Mouse (Mus musculus): Measurements from ENCODE around the gene Ccdc86. TPM values are rescaled to one million over a fixed set of nuclear protein-coding genes. Genes with fewer than 3 reads are reported as not detected.

The Ccdc86 gene
- total and polyA plus RNA-seq, 3 experiments: 10.1 to 45.7 (median 21.2) TPM

DNA sequence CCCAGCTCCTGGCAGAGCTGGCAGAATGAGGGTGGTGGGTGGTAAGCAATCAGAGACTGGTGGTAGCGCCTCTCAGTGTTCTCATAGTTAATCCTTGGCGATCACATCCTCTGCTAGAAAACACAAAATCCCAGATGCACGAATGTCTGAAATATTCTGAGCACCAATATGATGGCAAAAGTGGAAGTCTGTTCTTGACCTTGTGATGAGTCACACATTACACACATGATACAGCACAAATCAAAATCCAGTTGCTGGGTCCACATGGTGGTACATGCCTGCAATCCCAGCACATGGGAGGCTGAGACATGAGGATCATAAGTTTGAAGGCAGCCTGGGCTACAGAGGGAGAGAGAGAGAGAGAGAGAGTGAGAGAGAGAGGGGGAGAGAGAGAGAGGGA lies 28.0 kb downstream of the Ccdc86 start:
- Histone ChIP-seq H3K9me3 (replicated peaks) (no peaks in the 10 kb centered on the region), H3K27me3 (ENCODE audit: insufficient read depth, low read length) (peaks cover 40% of the 10 kb centered on the region), H3K4me1 (ENCODE audit: insufficient read depth, low read depth, low read length) (peaks cover 5% of the 10 kb centered on the region; the same call in 1 of the 2 replicates), H3K4me3 (ENCODE audit: low read depth, low read length) (no peak overlapping the region), H3K36me3 (replicated peaks) (no peaks in the 10 kb centered on the region)
- TF ChIP-seq POLR2AphosphoS5 (IDR thresholded peaks at IDR 0.05; ENCODE audit: insufficient replicate concordance, low read depth, low read length) (no peak), CTCF (IDR thresholded peaks at IDR 0.05; ENCODE audit: low read depth, low read length) (no peak), GATA1 (IDR thresholded peaks at IDR 0.05; ENCODE audit: borderline replicate concordance, low read length) (no peak), GATA2 (IDR thresholded peaks at IDR 0.05; ENCODE audit: borderline replicate concordance, low read depth, low read length) (no peak), TAL1 (conservative IDR thresholded peaks at IDR 0.05; ENCODE audit: low read depth, low read length) (no peak)
- DNase-seq (ENCODE audit: low spot score) (no peak), ATAC-seq (ENCODE audit: extremely low read depth, insufficient number of reproducible peaks, low FRiP score, poor library complexity, severe bottlenecking) (no peak)

DNA sequence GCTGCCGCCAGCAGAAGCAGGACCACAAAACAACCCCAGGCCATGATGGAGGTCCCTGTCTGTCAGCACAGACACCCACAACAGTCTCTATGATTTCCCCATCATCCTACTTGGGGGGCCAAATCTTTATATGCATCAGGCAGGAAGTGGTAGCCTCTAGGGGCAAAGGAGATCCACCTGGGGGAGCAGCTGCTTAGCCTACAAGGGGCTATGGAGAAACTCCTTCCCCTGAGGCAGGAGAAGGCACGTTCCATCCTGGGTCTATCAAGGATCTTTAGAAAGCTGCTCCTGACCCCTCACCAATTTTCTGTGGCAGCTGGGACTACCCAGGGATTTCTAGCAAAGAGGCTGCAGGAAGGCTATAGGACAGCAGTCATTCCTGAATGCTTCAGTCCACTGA lies 28.5 kb downstream of the Ccdc86 start, which contains the start of gene Zp1:
TSS of gene Zp1 (minus strand) at position 101 of the 400 bp plus-strand sequence.
- DNase-seq (ENCODE audit: low spot score): no peak
- ATAC-seq (ENCODE audit: extremely low read depth, insufficient number of reproducible peaks, low FRiP score, poor library complexity, severe bottlenecking): no peak

DNA sequence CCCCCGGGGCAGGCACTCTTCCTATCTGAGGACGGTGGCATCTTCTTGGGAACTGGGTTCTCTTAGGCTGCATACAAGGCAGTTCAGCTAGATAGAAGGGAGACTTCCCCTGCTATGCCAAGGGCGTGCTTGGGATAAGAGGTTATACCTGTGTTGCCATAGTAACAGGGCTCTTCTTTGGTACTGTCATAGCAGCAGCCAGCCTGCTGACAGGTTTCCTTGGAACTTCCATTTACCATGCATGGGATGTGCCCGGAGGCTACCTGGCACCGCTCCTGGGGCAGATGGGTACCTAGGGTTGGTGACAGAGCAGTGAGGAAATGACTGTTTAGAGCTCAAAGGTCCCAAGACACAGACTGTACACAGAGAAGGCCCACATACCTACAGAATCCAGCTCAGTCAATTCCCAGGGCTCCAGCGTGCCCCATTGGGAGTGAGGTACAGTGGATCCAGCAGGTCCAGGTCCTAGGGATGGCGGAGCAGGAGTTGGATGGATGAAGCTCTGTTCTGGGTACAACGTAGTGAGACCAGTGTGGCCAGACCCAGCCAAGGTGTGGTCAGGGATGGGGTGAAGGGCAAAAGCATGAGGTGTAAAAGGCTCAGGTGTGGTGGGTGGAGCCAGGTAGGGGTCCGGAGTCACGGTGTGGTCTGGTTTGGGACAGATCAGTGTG lies 30.6 kb downstream of the Ccdc86 start:
- H3K4me1 ChIP-seq (ENCODE audit: insufficient read depth, low read depth, low read length): peaks cover 11% of the 10 kb centered on the region; the same call in 1 of the 2 replicates
- ATAC-seq (ENCODE audit: extremely low read depth, insufficient number of reproducible peaks, low FRiP score, poor library complexity, severe bottlenecking) (no peak), DNase-seq (ENCODE audit: low spot score) (no peak)
- H3K9me3 ChIP-seq (replicated peaks): no peaks in the 10 kb centered on the region
- TF ChIP-seq GATA1 (IDR thresholded peaks at IDR 0.05; ENCODE audit: borderline replicate concordance, low read length): no peak
- no peak for TF ChIP-seq GATA2 (IDR thresholded peaks at IDR 0.05; ENCODE audit: borderline replicate concordance, low read depth, low read length)
- TF ChIP-seq POLR2AphosphoS5 (IDR thresholded peaks at IDR 0.05; ENCODE audit: insufficient replicate concordance, low read depth, low read length): no peak
- TF ChIP-seq TAL1 (conservative IDR thresholded peaks at IDR 0.05; ENCODE audit: low read depth, low read length): no peak
- TF ChIP-seq CTCF (IDR thresholded peaks at IDR 0.05; ENCODE audit: low read depth, low read length): no peak
- H3K4me3 ChIP-seq (ENCODE audit: low read depth, low read length): no peak overlapping the region
- H3K36me3 ChIP-seq (replicated peaks): no peaks in the 10 kb centered on the region
- H3K27me3 ChIP-seq (ENCODE audit: insufficient read depth, low read length): peaks cover 62% of the 10 kb centered on the region

More for the DNA sequence above, 28.5 kb downstream of the Ccdc86 start, which contains the start of gene Zp1:
- Histone ChIP-seq H3K4me3 (ENCODE audit: low read depth, low read length) (no peak within 1 kb of the TSS), H3K36me3 (replicated peaks) (no peaks in the 10 kb centered on the region), H3K4me1 (ENCODE audit: insufficient read depth, low read depth, low read length) (0 out of 2 replicates have a peak, but pooled peaks cover 6% of the 10 kb centered on the region), H3K27me3 (ENCODE audit: insufficient read depth, low read length) (peaks cover 46% of the 10 kb centered on the region), H3K9me3 (replicated peaks) (no peaks in the 10 kb centered on the region)
- no peak for TF ChIP-seq POLR2AphosphoS5 (IDR thresholded peaks at IDR 0.05; ENCODE audit: insufficient replicate concordance, low read depth, low read length)
- TF ChIP-seq CTCF (IDR thresholded peaks at IDR 0.05; ENCODE audit: low read depth, low read length): no peak
- no peak for TF ChIP-seq GATA2 (IDR thresholded peaks at IDR 0.05; ENCODE audit: borderline replicate concordance, low read depth, low read length)
- TF ChIP-seq TAL1 (conservative IDR thresholded peaks at IDR 0.05; ENCODE audit: low read depth, low read length): no peak
- no peak for TF ChIP-seq GATA1 (IDR thresholded peaks at IDR 0.05; ENCODE audit: borderline replicate concordance, low read length)

DNA sequence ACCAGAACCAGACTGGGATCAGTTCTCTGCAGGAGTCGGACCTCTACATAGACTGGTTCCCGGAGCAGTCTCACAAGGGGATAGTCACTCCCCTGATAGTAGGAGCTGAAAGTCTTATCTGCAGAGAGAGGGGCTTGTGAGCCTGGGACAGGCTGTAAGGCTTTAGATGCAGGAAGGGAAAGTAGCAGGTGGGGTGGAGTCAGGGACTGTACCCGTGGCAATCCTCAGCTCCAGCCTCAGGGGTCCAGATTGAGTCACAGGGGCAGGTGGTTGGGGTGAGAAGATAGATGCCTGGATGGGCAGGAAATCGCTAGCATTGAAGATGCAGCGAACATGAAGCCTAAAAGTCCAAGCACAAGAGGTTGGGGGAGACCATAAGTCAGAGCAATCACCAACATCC lies 32.6 kb downstream of the Ccdc86 start:
- DNase-seq (ENCODE audit: low spot score): no peak
- Histone ChIP-seq H3K4me1 (ENCODE audit: insufficient read depth, low read depth, low read length) (peaks cover 11% of the 10 kb centered on the region; the same call in 1 of the 2 replicates), H3K27me3 (ENCODE audit: insufficient read depth, low read length) (peaks cover 58% of the 10 kb centered on the region), H3K9me3 (replicated peaks) (no peaks in the 10 kb centered on the region), H3K4me3 (ENCODE audit: low read depth, low read length) (no peak overlapping the region), H3K36me3 (replicated peaks) (no peaks in the 10 kb centered on the region)
- ATAC-seq (ENCODE audit: extremely low read depth, insufficient number of reproducible peaks, low FRiP score, poor library complexity, severe bottlenecking): no peak
- no peak for TF ChIP-seq POLR2AphosphoS5 (IDR thresholded peaks at IDR 0.05; ENCODE audit: insufficient replicate concordance, low read depth, low read length)
- no peak for TF ChIP-seq GATA1 (IDR thresholded peaks at IDR 0.05; ENCODE audit: borderline replicate concordance, low read length)

DNA sequence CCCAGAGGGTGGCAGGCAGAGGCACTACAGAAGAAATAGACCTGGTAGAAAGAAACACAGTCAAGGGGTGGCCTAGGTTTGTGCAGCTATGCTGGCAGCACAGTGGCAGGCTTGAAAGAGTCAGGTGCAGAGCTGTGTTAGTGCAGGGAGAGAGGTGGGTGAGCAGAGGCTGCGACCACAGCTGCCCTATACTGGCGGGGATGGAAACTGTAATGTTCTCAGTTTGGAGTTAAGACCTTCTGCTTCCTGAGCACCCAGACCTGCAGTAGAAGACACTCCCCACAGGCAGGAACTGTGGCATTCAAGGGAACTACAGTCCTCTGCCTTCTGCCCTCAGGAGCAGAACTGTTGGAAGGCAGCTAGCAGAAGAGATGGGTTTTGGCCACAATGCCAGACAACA lies 34.2 kb downstream of the Ccdc86 start:
- ATAC-seq (ENCODE audit: extremely low read depth, insufficient number of reproducible peaks, low FRiP score, poor library complexity, severe bottlenecking): no peak
- DNase-seq (ENCODE audit: low spot score): no peak
- Histone ChIP-seq H3K36me3 (replicated peaks) (no peaks in the 10 kb centered on the region), H3K4me3 (ENCODE audit: low read depth, low read length) (no peak overlapping the region), H3K9me3 (replicated peaks) (no peaks in the 10 kb centered on the region), H3K27me3 (ENCODE audit: insufficient read depth, low read length) (peaks cover 49% of the 10 kb centered on the region), H3K4me1 (ENCODE audit: insufficient read depth, low read depth, low read length) (peaks cover 11% of the 10 kb centered on the region; the same call in 1 of the 2 replicates)
- TF ChIP-seq GATA2 (IDR thresholded peaks at IDR 0.05; ENCODE audit: borderline replicate concordance, low read depth, low read length): no peak
- TF ChIP-seq GATA1 (IDR thresholded peaks at IDR 0.05; ENCODE audit: borderline replicate concordance, low read length): no peak
- TF ChIP-seq TAL1 (conservative IDR thresholded peaks at IDR 0.05; ENCODE audit: low read depth, low read length): no peak
- TF ChIP-seq POLR2AphosphoS5 (IDR thresholded peaks at IDR 0.05; ENCODE audit: insufficient replicate concordance, low read depth, low read length): no peak
- no peak for TF ChIP-seq CTCF (IDR thresholded peaks at IDR 0.05; ENCODE audit: low read depth, low read length)

DNA sequence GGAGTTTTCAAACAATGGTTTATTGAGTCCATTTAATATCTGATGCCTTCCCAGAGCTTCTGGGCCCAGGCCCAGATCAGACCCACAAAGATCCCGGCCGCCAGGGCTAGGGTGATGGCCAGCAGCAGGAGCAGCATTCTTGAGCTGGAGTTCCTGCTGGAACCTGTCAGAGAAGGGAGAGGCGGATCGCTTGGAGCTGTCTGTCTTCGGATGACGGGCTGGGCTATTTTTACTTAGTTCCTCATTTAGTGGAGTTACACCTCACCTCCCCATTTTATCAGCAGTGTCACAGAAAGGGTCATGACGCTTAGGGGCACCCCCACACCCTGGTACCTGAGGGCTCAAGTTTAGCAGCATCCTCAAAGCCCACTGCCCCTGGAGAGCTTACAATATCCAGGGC lies 34.8 kb downstream of the Ccdc86 start:
- TF ChIP-seq GATA2 (IDR thresholded peaks at IDR 0.05; ENCODE audit: borderline replicate concordance, low read depth, low read length) (no peak), GATA1 (IDR thresholded peaks at IDR 0.05; ENCODE audit: borderline replicate concordance, low read length) (no peak), POLR2AphosphoS5 (IDR thresholded peaks at IDR 0.05; ENCODE audit: insufficient replicate concordance, low read depth, low read length) (no peak), TAL1 (conservative IDR thresholded peaks at IDR 0.05; ENCODE audit: low read depth, low read length) (no peak), CTCF (IDR thresholded peaks at IDR 0.05; ENCODE audit: low read depth, low read length) (no peak)
- H3K27me3 ChIP-seq (ENCODE audit: insufficient read depth, low read length): peaks cover 49% of the 10 kb centered on the region
- peaks cover 4% of the 10 kb centered on the region for H3K36me3 ChIP-seq (replicated peaks)
- H3K9me3 ChIP-seq (replicated peaks): no peaks in the 10 kb centered on the region
- DNase-seq (ENCODE audit: low spot score): no peak
- no peak for ATAC-seq (ENCODE audit: extremely low read depth, insufficient number of reproducible peaks, low FRiP score, poor library complexity, severe bottlenecking)
- no peak overlapping the region for H3K4me3 ChIP-seq (ENCODE audit: low read depth, low read length)
- H3K4me1 ChIP-seq (ENCODE audit: insufficient read depth, low read depth, low read length): peaks cover 11% of the 10 kb centered on the region; the same call in 1 of the 2 replicates

All from G1E (cell line).